10 mouse cellular contexts compared by ENCODE assay signal in genomic region chr3:79066455-79067055, GRCm38 (mm10).
DNase-seq lines count a peak whose midpoint lies in the region; ATAC-seq and TF ChIP-seq lines count a peak whose summit lies in the region.
"Had no signal": no experiment of that assay in that cellular context is flagged by ENCODE, and none has a peak within 500 bp of the region (broad histone marks: within the 10 kb centered on the region; RNA-seq: fewer than 3 reads in every experiment).

No protein-coding gene starts in this region.

- H3K4me1 ChIP-seq in hindbrain, postnatal 0 days (ENCODE audit: insufficient read depth, low read length), result no peaks in the 10 kb centered on the region
- no peaks in the 10 kb centered on the region for H3K4me1 ChIP-seq in hindbrain, embryonic 11.5 days (replicated peaks; ENCODE audit: control insufficient read depth, insufficient read depth, low read length)
- H3K4me1 ChIP-seq: intestine, embryonic 15.5 days; limb, embryonic 12.5 days had no signal

- no peaks in the 10 kb centered on the region for H3K27me3 ChIP-seq in hindbrain, postnatal 0 days (ENCODE audit: insufficient read depth, low read length)
- no peaks in the 10 kb centered on the region for H3K27me3 ChIP-seq in hindbrain, embryonic 11.5 days (ENCODE audit: control insufficient read depth, insufficient read depth, low read length)
- H3K27me3 ChIP-seq: heart, embryonic 13.5 days; intestine, embryonic 15.5 days; limb, embryonic 12.5 days had no signal

- no peak overlapping the region for H3K27ac ChIP-seq in hindbrain, postnatal 0 days
- H3K27ac ChIP-seq in hindbrain, embryonic 11.5 days (ENCODE audit: low read depth, low read length), result no peak overlapping the region
- H3K27ac ChIP-seq: heart, embryonic 13.5 days; intestine, embryonic 15.5 days; limb, embryonic 12.5 days had no signal

- no peak overlapping the region for H3K4me2 ChIP-seq in hindbrain, postnatal 0 days (ENCODE audit: low read depth, low read length)
- H3K4me2 ChIP-seq in hindbrain, embryonic 11.5 days (replicated peaks; ENCODE audit: low read depth, low read length), result no peak overlapping the region
- H3K4me2 ChIP-seq: heart, embryonic 13.5 days; intestine, embryonic 15.5 days; limb, embryonic 12.5 days had no signal

- 92% methylated on average over 28 of the region's 28 CpGs for WGBS in hindbrain, postnatal 0 days
- 87% methylated on average over 28 of the region's 28 CpGs for WGBS in hindbrain, embryonic 11.5 days

- ATAC-seq in hindbrain, postnatal 0 days, result 0 out of 2 replicates have a peak, but pooled peaks have one; percentile 24
- ATAC-seq in hindbrain, embryonic 11.5 days (ENCODE audit: low FRiP score), result no peak
- ATAC-seq: intestine, embryonic 15.5 days had no signal

- no peak overlapping the region for H3K9ac ChIP-seq in hindbrain, postnatal 0 days (replicated peaks; ENCODE audit: low read length)
- no peak overlapping the region for H3K9ac ChIP-seq in hindbrain, embryonic 11.5 days (ENCODE audit: low read depth, low read length)
- H3K9ac ChIP-seq: heart, embryonic 13.5 days; intestine, embryonic 15.5 days; limb, embryonic 12.5 days had no signal

- peaks cover 27% of the 10 kb centered on the region for H3K36me3 ChIP-seq in hindbrain, postnatal 0 days (ENCODE audit: insufficient read depth, low read length)
- peaks cover 9% of the 10 kb centered on the region; the same call in 1 of the 2 replicates for H3K36me3 ChIP-seq in hindbrain, embryonic 11.5 days (ENCODE audit: control insufficient read depth, insufficient read depth, low read length)

- TF ChIP-seq CTCF in hindbrain, postnatal 0 days (IDR thresholded peaks at IDR 0.05; ENCODE audit: low read depth), result no peak

- no peak overlapping the region for H3K4me3 ChIP-seq in hindbrain, postnatal 0 days (ENCODE audit: low read length)
- no peak overlapping the region for H3K4me3 ChIP-seq in hindbrain, embryonic 11.5 days (ENCODE audit: low read depth, low read length)
- H3K4me3 ChIP-seq: heart, embryonic 13.5 days; intestine, embryonic 15.5 days; limb, embryonic 12.5 days had no signal

- DNase-seq in hindbrain, postnatal 0 days (ENCODE audit: low spot score), result no peak
- no peak for DNase-seq in hindbrain, embryonic 11.5 days (ENCODE audit: low spot score)
- peak; percentile 11 for DNase-seq in WW6 (ENCODE audit: low read depth, low spot score)
- DNase-seq in cerebellum, adult 9-11 months, result peak; percentile 46
- peak; percentile 55 to 56 for DNase-seq in right cerebral cortex, adult 2 months (ENCODE audit: low spot score in 2 of 2)
- DNase-seq in spleen, postnatal 36 days (ENCODE audit: low spot score in 2 of 2), result no peak
- no peak for DNase-seq in kidney, postnatal 10 days

- no peaks in the 10 kb centered on the region for H3K9me3 ChIP-seq in hindbrain, postnatal 0 days (ENCODE audit: low read length)
- H3K9me3 ChIP-seq in hindbrain, embryonic 11.5 days (ENCODE audit: control insufficient read depth, low read length), result no peaks in the 10 kb centered on the region
- H3K9me3 ChIP-seq: heart, embryonic 13.5 days; intestine, embryonic 15.5 days; limb, embryonic 12.5 days had no signal

Comparison
In these comparisons a context has a peak if more than half of its experiments do, and no peak if none do; other contexts are left out.
1. DNase-seq: peak in WW6 (single experiment), cerebellum, adult 9-11 months (single experiment) and right cerebral cortex, adult 2 months (2 of 2); none in hindbrain, postnatal 0 days (single experiment), hindbrain, embryonic 11.5 days (single experiment), spleen, postnatal 36 days (0 of 2) and kidney, postnatal 10 days (single experiment).